Mouse (Mus musculus): Measurements from ENCODE around the gene Ctnnd1.
A peak's percentile ranks its signal among the peaks of the same experiment; 100 is the strongest.

Ctnnd1 gene

GRCm38 (mm10) chr2:84607842-84608241 lies 42.7 kb downstream of the Ctnnd1 start:
- DNase-seq (ENCODE audit: low spot score): no peak

GRCm38 (mm10) chr2:84600977-84601376 lies 49.6 kb downstream of the Ctnnd1 start:
- DNase-seq (ENCODE audit: low spot score): no peak

GRCm38 (mm10) chr2:84599270-84599888 lies 51.2 kb downstream of the Ctnnd1 start:
- DNase-seq (ENCODE audit: low spot score): no peak

GRCm38 (mm10) chr2:84597123-84597522 lies 53.4 kb downstream of the Ctnnd1 start:
- no peak for DNase-seq (ENCODE audit: low spot score)

GRCm38 (mm10) chr2:84592801-84593200 lies 57.8 kb downstream of the Ctnnd1 start:
- no peak for DNase-seq (ENCODE audit: low spot score)

GRCm38 (mm10) chr2:84585700-84586099 lies 64.9 kb downstream of the Ctnnd1 start:
- DNase-seq (ENCODE audit: low spot score): no peak

- no peak for DNase-seq (ENCODE audit: low spot score)
These were observed 68.3 kb downstream of the Ctnnd1 start for GRCm38 (mm10) chr2:84582286-84582685.

GRCm38 (mm10) chr2:84581208-84581607 lies 69.4 kb downstream of the Ctnnd1 start:
- no peak for DNase-seq (ENCODE audit: low spot score)

GRCm38 (mm10) chr2:84579311-84579710 lies 71.3 kb downstream of the Ctnnd1 start:
- DNase-seq (ENCODE audit: low spot score): no peak

GRCm38 (mm10) chr2:84574130-84574529 lies 76.4 kb downstream of the Ctnnd1 start:
- no peak for DNase-seq (ENCODE audit: low spot score)

GRCm38 (mm10) chr2:84556888-84557514 lies 93.6 kb downstream of the Ctnnd1 start:
- DNase-seq (ENCODE audit: low spot score): peak; percentile 33

GRCm38 (mm10) chr2:84551390-84552100 lies 99.0 kb downstream of the Ctnnd1 start:
- no peak for DNase-seq (ENCODE audit: low spot score)
